In genomic region chr10:127856376-127856775, GRCm38 (mm10) we compare ENCODE assay signal across 36 mouse cellular contexts. TPM values are rescaled to one million over a fixed set of nuclear protein-coding genes. Genes with fewer than 3 reads are reported as not detected.
A peak's percentile ranks its signal among the peaks of the same experiment; 100 is the strongest.
DNase-seq lines count a peak whose midpoint lies in the region; ATAC-seq and TF ChIP-seq lines count a peak whose summit lies in the region.
"Had no signal": no experiment of that assay in that cellular context is flagged by ENCODE, and none has a peak within 500 bp of the region (broad histone marks: within the 10 kb centered on the region; RNA-seq: fewer than 3 reads in every experiment).

No protein-coding gene starts in this region.

- no peak overlapping the region for H3K9ac ChIP-seq in hindbrain, postnatal 0 days (replicated peaks; ENCODE audit: low read length)
- H3K9ac ChIP-seq in hindbrain, embryonic 11.5 days (ENCODE audit: low read depth, low read length), result no peak overlapping the region
- H3K9ac ChIP-seq: forebrain, embryonic 13.5 days; heart, embryonic 12.5 days; liver, embryonic 13.5 days; midbrain, embryonic 12.5 days had no signal

- no peaks in the 10 kb centered on the region for H3K4me1 ChIP-seq in hindbrain, postnatal 0 days (ENCODE audit: insufficient read depth, low read length)
- no peaks in the 10 kb centered on the region for H3K4me1 ChIP-seq in hindbrain, embryonic 11.5 days (replicated peaks; ENCODE audit: control insufficient read depth, insufficient read depth, low read length)
- H3K4me1 ChIP-seq: forebrain, embryonic 13.5 days; heart, embryonic 12.5 days; hindbrain, embryonic 10.5 days; liver, embryonic 13.5 days; midbrain, embryonic 12.5 days had no signal

- TF ChIP-seq CTCF in hindbrain, postnatal 0 days (IDR thresholded peaks at IDR 0.05; ENCODE audit: low read depth), result no peak

- peak; percentile 2 for DNase-seq in hindbrain, postnatal 0 days (ENCODE audit: low spot score)
- no peak for DNase-seq in hindbrain, embryonic 11.5 days (ENCODE audit: low spot score)
- DNase-seq in right cerebral cortex, postnatal 10 days (ENCODE audit: low spot score in 2 of 2), result peak; percentile 31 to 36
- no peak for DNase-seq in right cerebral cortex, postnatal 25 days
- DNase-seq in cerebellum, adult 9-11 months, result peak; percentile 60
- peak; percentile 19 for DNase-seq in layer of hippocampus, adult 9-11 months
- DNase-seq in lung, postnatal 4 days, result no peak
- no peak for DNase-seq in MN1 (ENCODE audit: low spot score)
- DNase-seq: gastrocnemius, adult 2 months; heart, postnatal 10 days; kidney, postnatal 25 days; liver, embryonic 13.5 days; lung, adult 2 months; lung, postnatal 14 days; thymus, adult 18-20 months; thymus, postnatal 36 days had no signal

- H3K4me2 ChIP-seq in hindbrain, postnatal 0 days (ENCODE audit: low read depth, low read length), result no peak overlapping the region
- no peak overlapping the region for H3K4me2 ChIP-seq in hindbrain, embryonic 11.5 days (replicated peaks; ENCODE audit: low read depth, low read length)
- H3K4me2 ChIP-seq: forebrain, embryonic 13.5 days; heart, embryonic 12.5 days; liver, embryonic 13.5 days; midbrain, embryonic 12.5 days had no signal

- no peaks in the 10 kb centered on the region for H3K36me3 ChIP-seq in hindbrain, postnatal 0 days (ENCODE audit: insufficient read depth, low read length)
- H3K36me3 ChIP-seq in hindbrain, embryonic 11.5 days (ENCODE audit: control insufficient read depth, insufficient read depth, low read length), result no peaks in the 10 kb centered on the region
- H3K36me3 ChIP-seq: heart, embryonic 12.5 days; hindbrain, embryonic 10.5 days; liver, embryonic 13.5 days; midbrain, embryonic 12.5 days had no signal

- H3K4me3 ChIP-seq in hindbrain, postnatal 0 days (ENCODE audit: low read length), result no peak overlapping the region
- no peak overlapping the region for H3K4me3 ChIP-seq in hindbrain, embryonic 11.5 days (ENCODE audit: low read depth, low read length)
- H3K4me3 ChIP-seq: forebrain, embryonic 13.5 days; gastrocnemius, adult 2 months; heart, embryonic 12.5 days; hindbrain, embryonic 10.5 days; liver, embryonic 13.5 days; midbrain, embryonic 12.5 days had no signal

- H3K27ac ChIP-seq in hindbrain, postnatal 0 days, result no peak overlapping the region
- no peak overlapping the region for H3K27ac ChIP-seq in hindbrain, embryonic 11.5 days (ENCODE audit: low read depth, low read length)
- H3K27ac ChIP-seq: forebrain, embryonic 13.5 days; gastrocnemius, adult 2 months; hindbrain, embryonic 10.5 days; liver, embryonic 13.5 days; midbrain, embryonic 12.5 days had no signal

- H3K9me3 ChIP-seq in hindbrain, postnatal 0 days (ENCODE audit: low read length), result no peaks in the 10 kb centered on the region
- H3K9me3 ChIP-seq in hindbrain, embryonic 11.5 days (ENCODE audit: control insufficient read depth, low read length), result no peaks in the 10 kb centered on the region
- H3K9me3 ChIP-seq: forebrain, embryonic 13.5 days; hindbrain, embryonic 10.5 days; liver, embryonic 13.5 days; midbrain, embryonic 12.5 days had no signal

- ATAC-seq in hindbrain, postnatal 0 days, result no peak
- no peak for ATAC-seq in hindbrain, embryonic 11.5 days (ENCODE audit: low FRiP score)
- ATAC-seq: forebrain, embryonic 13.5 days; intestine, postnatal 0 days; Patski had no signal

- H3K27me3 ChIP-seq in hindbrain, postnatal 0 days (ENCODE audit: insufficient read depth, low read length), result no peaks in the 10 kb centered on the region
- no peaks in the 10 kb centered on the region for H3K27me3 ChIP-seq in hindbrain, embryonic 11.5 days (ENCODE audit: control insufficient read depth, insufficient read depth, low read length)
- H3K27me3 ChIP-seq: forebrain, embryonic 13.5 days; heart, embryonic 12.5 days; liver, embryonic 13.5 days; midbrain, embryonic 12.5 days had no signal

RNA-seq across cellular contexts. Expression of gene Rdh19, which starts 6.6 kb away (rescaled TPM):
- total RNA-seq in hindbrain, postnatal 0 days (2014; rRNA removed), result not detected in 2 replicates
- polyA plus RNA-seq in hindbrain, postnatal 0 days (2015; fragmentation: Nextera tagmentation; extraction: Ambion mirVana), result not detected in 2 replicates
- not detected in 2 replicates for polyA plus RNA-seq in hindbrain, embryonic 11.5 days (2014; fragmentation: Nextera tagmentation; extraction: Ambion mirVana)
- total RNA-seq: adrenal gland, adult 18-20 months; ES-E14; gastrocnemius, adult 2 months; heart, postnatal 10 days; left cerebral cortex, postnatal 14 days; megakaryocyte, adult 5-6 weeks; monocyte, adult 5-6 weeks had no signal
- polyA plus RNA-seq: brain, embryonic 14.5 days; embryonic facial prominence, embryonic 14.5 days; forebrain, embryonic 13.5 days; frontal cortex, adult 2 months; gonadal fat pad, adult 2 months; heart, embryonic 12.5 days; hindbrain, embryonic 10.5 days; intestine, postnatal 0 days; kidney, embryonic 14.5 days; limb, embryonic 14.5 days; liver, embryonic 13.5 days; lung, adult 2 months; midbrain, embryonic 12.5 days; neural tube, embryonic 11.5 days; Patski; small intestine, adult 2 months; stomach, embryonic 16.5 days had no signal

RNA-seq across cellular contexts. Expression of gene Rdh16f2, which starts 9.9 kb away (rescaled TPM):
- total RNA-seq in hindbrain, postnatal 0 days (2014; rRNA removed), result not detected in 2 replicates
- polyA plus RNA-seq in hindbrain, postnatal 0 days (2015; fragmentation: Nextera tagmentation; extraction: Ambion mirVana), result not detected in 2 replicates
- not detected in 2 replicates for polyA plus RNA-seq in hindbrain, embryonic 11.5 days (2014; fragmentation: Nextera tagmentation; extraction: Ambion mirVana)
- total RNA-seq: ES-E14; gastrocnemius, adult 2 months; heart, postnatal 10 days; left cerebral cortex, postnatal 14 days; megakaryocyte, adult 5-6 weeks; monocyte, adult 5-6 weeks had no signal
- polyA plus RNA-seq: brain, embryonic 14.5 days; embryonic facial prominence, embryonic 14.5 days; forebrain, embryonic 13.5 days; frontal cortex, adult 2 months; heart, embryonic 12.5 days; hindbrain, embryonic 10.5 days; kidney, embryonic 14.5 days; limb, embryonic 14.5 days; liver, embryonic 13.5 days; lung, adult 2 months; midbrain, embryonic 12.5 days; neural tube, embryonic 11.5 days; Patski had no signal

RNA-seq across cellular contexts. Expression of gene Rdh7, which starts 32.2 kb away (rescaled TPM):
- not detected in 2 replicates for total RNA-seq in hindbrain, postnatal 0 days (2014; rRNA removed)
- polyA plus RNA-seq in hindbrain, postnatal 0 days (2015; fragmentation: Nextera tagmentation; extraction: Ambion mirVana), result not detected in 2 replicates
- not detected in 2 replicates for polyA plus RNA-seq in hindbrain, embryonic 11.5 days (2014; fragmentation: Nextera tagmentation; extraction: Ambion mirVana)
- total RNA-seq: adrenal gland, adult 18-20 months; ES-E14; gastrocnemius, adult 2 months; heart, postnatal 10 days; left cerebral cortex, postnatal 14 days; megakaryocyte, adult 5-6 weeks; monocyte, adult 5-6 weeks had no signal
- polyA plus RNA-seq: brain, embryonic 14.5 days; embryonic facial prominence, embryonic 14.5 days; forebrain, embryonic 13.5 days; frontal cortex, adult 2 months; heart, embryonic 12.5 days; hindbrain, embryonic 10.5 days; kidney, embryonic 14.5 days; midbrain, embryonic 12.5 days; neural tube, embryonic 11.5 days; Patski had no signal

RNA-seq across cellular contexts. Expression of gene Sdr9c7, which starts 41.9 kb away (rescaled TPM):
- not detected in 2 replicates for total RNA-seq in hindbrain, postnatal 0 days (2014; rRNA removed)
- not detected in 2 replicates for polyA plus RNA-seq in hindbrain, postnatal 0 days (2015; fragmentation: Nextera tagmentation; extraction: Ambion mirVana)
- not detected in 2 replicates for polyA plus RNA-seq in hindbrain, embryonic 11.5 days (2014; fragmentation: Nextera tagmentation; extraction: Ambion mirVana)
- total RNA-seq: gastrocnemius, adult 2 months; heart, postnatal 10 days; left cerebral cortex, postnatal 14 days; megakaryocyte, adult 5-6 weeks; monocyte, adult 5-6 weeks had no signal
- polyA plus RNA-seq: brain, embryonic 14.5 days; forebrain, embryonic 13.5 days; heart, embryonic 12.5 days; hindbrain, embryonic 10.5 days; kidney, embryonic 14.5 days; liver, embryonic 13.5 days; midbrain, embryonic 12.5 days; neural tube, embryonic 11.5 days; Patski; small intestine, adult 2 months had no signal

RNA-seq across cellular contexts. Expression of gene Rdh16, which starts 55.4 kb away (rescaled TPM):
- total RNA-seq in hindbrain, postnatal 0 days (2014; rRNA removed), result 0.37 TPM in 1 of 2 replicates, not detected in the other
- polyA plus RNA-seq in hindbrain, postnatal 0 days (2015; fragmentation: Nextera tagmentation; extraction: Ambion mirVana), result 0.06 TPM in 1 of 2 replicates, not detected in the other
- polyA plus RNA-seq in hindbrain, embryonic 11.5 days (2014; fragmentation: Nextera tagmentation; extraction: Ambion mirVana), result 0.06 TPM in 1 of 2 replicates, not detected in the other
- total RNA-seq: gastrocnemius, adult 2 months; heart, postnatal 10 days; left cerebral cortex, postnatal 14 days; megakaryocyte, adult 5-6 weeks; monocyte, adult 5-6 weeks had no signal
- polyA plus RNA-seq: brain, embryonic 14.5 days; embryonic facial prominence, embryonic 14.5 days; forebrain, embryonic 13.5 days; heart, embryonic 12.5 days; hindbrain, embryonic 10.5 days; liver, embryonic 13.5 days; midbrain, embryonic 12.5 days; neural tube, embryonic 11.5 days; stomach, embryonic 16.5 days had no signal

Comparison
In these comparisons a context has a peak if more than half of its experiments do, and no peak if none do; other contexts are left out.
1. DNase-seq: peak in hindbrain, postnatal 0 days (single experiment), right cerebral cortex, postnatal 10 days (2 of 2), cerebellum, adult 9-11 months (single experiment) and layer of hippocampus, adult 9-11 months (single experiment); none in hindbrain, embryonic 11.5 days (single experiment), right cerebral cortex, postnatal 25 days (single experiment), lung, postnatal 4 days (0 of 2) and MN1 (single experiment).